15 mouse cellular contexts compared by ENCODE assay signal in genomic region chr17:4620361-4620760, GRCm38 (mm10).
DNase-seq lines count a peak whose midpoint lies in the region; TF ChIP-seq lines count a peak whose summit lies in the region.
"Had no signal": no experiment of that assay in that cellular context is flagged by ENCODE, and none has a peak within 500 bp of the region (broad histone marks: within the 10 kb centered on the region; RNA-seq: fewer than 3 reads in every experiment).

No protein-coding gene starts in this region.

- H3K36me3 ChIP-seq in heart, adult 2 months (ENCODE audit: control insufficient read depth, insufficient read depth, low read length) = no peaks in the 10 kb centered on the region
- H3K36me3 ChIP-seq: embryonic facial prominence, embryonic 10.5 days; embryonic facial prominence, embryonic 12.5 days; forebrain, embryonic 15.5 days had no signal

- DNase-seq in adrenal gland, adult 8-10 months = peak; percentile 19
- no peak for DNase-seq in adrenal gland, postnatal 4 days (ENCODE audit: low spot score in 2 of 2)
- peak; percentile 51 for DNase-seq in heart, adult 11 months
- DNase-seq in heart, adult 2 months = no peak
- DNase-seq in lung, postnatal 10 days = no peak
- DNase-seq: cerebellum, adult 11-12 months; cerebellum, adult 2 months; cerebellum, adult 9-10 months; cerebellum, postnatal 10 days; cerebellum, postnatal 25 days; forebrain, postnatal 0 days had no signal

- no peak for TF ChIP-seq EP300 in heart, adult 2 months (IDR thresholded peaks at IDR 0.05; ENCODE audit: insufficient read depth, low read depth, low read length)

- H3K4me3 ChIP-seq in heart, adult 2 months = no peak overlapping the region
- H3K4me3 ChIP-seq: embryonic facial prominence, embryonic 10.5 days; embryonic facial prominence, embryonic 12.5 days; forebrain, embryonic 13.5 days; forebrain, embryonic 15.5 days had no signal

- H3K4me1 ChIP-seq in heart, adult 2 months (ENCODE audit: control insufficient read depth, insufficient read depth, low read length) = no peaks in the 10 kb centered on the region
- H3K4me1 ChIP-seq: embryonic facial prominence, embryonic 10.5 days; embryonic facial prominence, embryonic 12.5 days; forebrain, embryonic 13.5 days; forebrain, embryonic 15.5 days had no signal

- H3K9ac ChIP-seq in heart, adult 2 months (ENCODE audit: low read depth, low read length) = no peak overlapping the region
- H3K9ac ChIP-seq: embryonic facial prominence, embryonic 12.5 days; forebrain, embryonic 13.5 days; forebrain, embryonic 15.5 days; forebrain, postnatal 0 days had no signal

- H3K79me2 ChIP-seq in heart, adult 2 months (replicated peaks; ENCODE audit: control insufficient read depth, insufficient read depth, low read length) = no peaks in the 10 kb centered on the region

- H3K27me3 ChIP-seq in heart, adult 2 months (ENCODE audit: control insufficient read depth, insufficient read depth, low read length) = no peaks in the 10 kb centered on the region
- H3K27me3 ChIP-seq: embryonic facial prominence, embryonic 12.5 days; forebrain, embryonic 13.5 days; forebrain, embryonic 15.5 days had no signal

- H3K27ac ChIP-seq in heart, adult 2 months = no peak overlapping the region
- H3K27ac ChIP-seq: embryonic facial prominence, embryonic 10.5 days; embryonic facial prominence, embryonic 12.5 days; forebrain, embryonic 13.5 days; forebrain, embryonic 15.5 days had no signal

- no peak for TF ChIP-seq POLR2A in heart, adult 2 months (IDR thresholded peaks at IDR 0.05; ENCODE audit: insufficient read depth, low read depth, low read length)

- TF ChIP-seq CTCF in heart, adult 2 months (IDR thresholded peaks at IDR 0.05) = no peak

- intact Hi-C loops in heart, adult 2 months (cut with DNase I) = no loop called here

Comparison
In these comparisons a context has a peak if more than half of its experiments do, and no peak if none do; other contexts are left out.
1. DNase-seq: peak in adrenal gland, adult 8-10 months (single experiment) and heart, adult 11 months (single experiment); none in adrenal gland, postnatal 4 days (0 of 2), heart, adult 2 months (0 of 2) and lung, postnatal 10 days (single experiment).